Mouse (Mus musculus) stomach, embryonic 15.5 days (tissue): ENCODE measurements around the gene Dpm1. TPM values are rescaled to one million over a fixed set of nuclear protein-coding genes. Genes with fewer than 3 reads are reported as not detected.

Experiments
- ATAC-seq: fragments of 200-750 bp; cut with Nextera tagmentation; 2 replicates; pipeline ENCODE4 v1.8.0; 2017; ENCODE audit warnings: low read depth, moderate number of reproducible peaks, moderate TSS enrichment; ENCODE audit not compliant: insufficient read depth, low FRiP score
- H3K27ac ChIP-seq: fragments of 300-500 bp; sonication (generic); 2 replicates; pipeline ENCODE4 v1.5.1; 2015; ENCODE audit warnings: mild to moderate bottlenecking, inconsistent platforms
- H3K27me3 ChIP-seq: fragments of 300-500 bp; sonication (generic); replicated peaks from 2 replicates; pipeline ENCODE4 v1.6.1; 2015; ENCODE audit warnings: inconsistent platforms
- H3K36me3 ChIP-seq: fragments of 300-500 bp; sonication (generic); 2 replicates; pipeline ENCODE4 v1.6.1; 2015; ENCODE audit warnings: inconsistent platforms
- H3K4me1 ChIP-seq: fragments of 300-500 bp; sonication (generic); 2 replicates; pipeline ENCODE4 v1.6.1; 2015; ENCODE audit warnings: inconsistent platforms
- H3K4me2 ChIP-seq: fragments of 300-500 bp; sonication (generic); 2 replicates; pipeline ENCODE4 v1.6.1; 2015; ENCODE audit warnings: mild to moderate bottlenecking, inconsistent platforms
- H3K4me3 ChIP-seq: fragments of 300-500 bp; sonication (generic); replicated peaks from 2 replicates; pipeline ENCODE4 v1.5.1; 2015; ENCODE audit warnings: inconsistent platforms
- H3K9ac ChIP-seq: fragments of 300-500 bp; sonication (generic); 2 replicates; pipeline ENCODE4 v1.6.1; 2015; ENCODE audit warnings: inconsistent platforms
- H3K9me3 ChIP-seq: fragments of 300-500 bp; sonication (generic); 2 replicates; pipeline ENCODE4 v1.6.1; 2016; ENCODE audit warnings: inconsistent platforms
- WGBS: fragments of 180-500 bp; shearing (Covaris S2); methylation state at CpG from one replicate; pipeline ENCODE4 v1.1.7; 2015; 5-methylcytosine and 5-hydroxymethylcytosine counted together
- polyA plus RNA-seq: library from polyadenylated mRNA; unstranded; fragments of >200 nt; fragmentation: Nextera tagmentation; extraction: Ambion mirVana; gene quantifications from 2 replicates; pipeline ENCODE4 v1.2.1, GENCODE M21; 2015

Dpm1 gene
- 98.6 and 101 TPM in 2 replicates for polyA plus RNA-seq

- under 1% methylated on average over 69 of the region's 73 CpGs for WGBS
- H3K27me3 ChIP-seq = no peaks in the 10 kb centered on the region
- ATAC-seq = peak; percentile 83
- H3K9me3 ChIP-seq = no peaks in the 10 kb centered on the region
- peaks cover 20% of the 10 kb centered on the region for H3K36me3 ChIP-seq
- peak within 1 kb of the TSS; percentile 100 for H3K4me3 ChIP-seq
- H3K27ac ChIP-seq = peak within 1 kb of the TSS; percentile 95
- peak within 1 kb of the TSS; percentile 99 for H3K4me2 ChIP-seq
- peak within 1 kb of the TSS; percentile 96 for H3K9ac ChIP-seq
- peaks cover 27% of the 10 kb centered on the region for H3K4me1 ChIP-seq
Measured at GRCm38 (mm10) chr2:168230026-168230728, at the start of gene Dpm1, which contains the start of the genes Gm20716 and Mocs3. Dpm1 (minus strand) TSS chr2:168230591. Gm20716 (minus strand) TSS chr2:168230364. Mocs3 (plus strand) TSS chr2:168230622.

GRCm38 (mm10) chr2:168274374-168274935 is 44.1 kb upstream of the Dpm1 start:
- no peak overlapping the region for H3K27ac ChIP-seq
- no peak overlapping the region for H3K4me2 ChIP-seq
- H3K9me3 ChIP-seq = no peaks in the 10 kb centered on the region
- 8% methylated on average over 11 of the region's 11 CpGs for WGBS
- no peak for ATAC-seq
- H3K27me3 ChIP-seq = peaks cover 18% of the 10 kb centered on the region
- H3K4me3 ChIP-seq = no peak overlapping the region
- 0 out of 2 replicates have a peak, but pooled peaks cover 3% of the 10 kb centered on the region for H3K4me1 ChIP-seq
- H3K9ac ChIP-seq = no peak overlapping the region
- H3K36me3 ChIP-seq = no peaks in the 10 kb centered on the region

GRCm38 (mm10) chr2:168273387-168273786 is 43.0 kb upstream of the Dpm1 start:
- Histone ChIP-seq H3K27ac (no peak overlapping the region), H3K36me3 (no peaks in the 10 kb centered on the region), H3K9me3 (no peaks in the 10 kb centered on the region), H3K27me3 (0 out of 2 replicates have a peak, but pooled peaks cover 10% of the 10 kb centered on the region), H3K4me2 (no peak overlapping the region), H3K4me3 (no peak overlapping the region), H3K9ac (no peak overlapping the region), H3K4me1 (0 out of 2 replicates have a peak, but pooled peaks cover 3% of the 10 kb centered on the region)
- 40% methylated on average over 9 of the region's 9 CpGs for WGBS
- ATAC-seq = no peak

- 0 out of 2 replicates have a peak overlapping the region, but pooled peaks have one; percentile 3 for H3K4me3 ChIP-seq
- no peak overlapping the region for H3K27ac ChIP-seq
- H3K4me2 ChIP-seq = peak overlapping the region; percentile 33
- no peak overlapping the region for H3K9ac ChIP-seq
- no peaks in the 10 kb centered on the region for H3K36me3 ChIP-seq
- no peaks in the 10 kb centered on the region for H3K4me1 ChIP-seq
- H3K27me3 ChIP-seq = 0 out of 2 replicates have a peak, but pooled peaks cover 1% of the 10 kb centered on the region
- 35% methylated on average over 7 of the region's 7 CpGs for WGBS
- no peak for ATAC-seq
- H3K9me3 ChIP-seq = no peaks in the 10 kb centered on the region
Measured at GRCm38 (mm10) chr2:168268033-168268432, 37.6 kb upstream of the Dpm1 start.

GRCm38 (mm10) chr2:168260900-168261299 is 30.5 kb upstream of the Dpm1 start:
- no peak overlapping the region for H3K4me3 ChIP-seq
- 77% methylated on average over 10 of the region's 10 CpGs for WGBS
- H3K9me3 ChIP-seq = no peaks in the 10 kb centered on the region
- no peaks in the 10 kb centered on the region for H3K4me1 ChIP-seq
- no peak overlapping the region for H3K9ac ChIP-seq
- 0 out of 2 replicates have a peak, but pooled peaks cover 9% of the 10 kb centered on the region for H3K27me3 ChIP-seq
- ATAC-seq = no peak
- H3K4me2 ChIP-seq = no peak overlapping the region
- H3K27ac ChIP-seq = no peak overlapping the region
- no peaks in the 10 kb centered on the region for H3K36me3 ChIP-seq

GRCm38 (mm10) chr2:168260124-168260523 is 29.7 kb upstream of the Dpm1 start:
- H3K4me3 ChIP-seq = no peak overlapping the region
- no peak overlapping the region for H3K9ac ChIP-seq
- no peak overlapping the region for H3K4me2 ChIP-seq
- ATAC-seq = no peak
- 70% methylated on average over 3 of the region's 3 CpGs for WGBS
- H3K4me1 ChIP-seq = no peaks in the 10 kb centered on the region
- H3K9me3 ChIP-seq = no peaks in the 10 kb centered on the region
- no peaks in the 10 kb centered on the region for H3K36me3 ChIP-seq
- 0 out of 2 replicates have a peak, but pooled peaks cover 9% of the 10 kb centered on the region for H3K27me3 ChIP-seq
- H3K27ac ChIP-seq = no peak overlapping the region

- ATAC-seq = no peak
- H3K4me3 ChIP-seq = no peak overlapping the region
- no peaks in the 10 kb centered on the region for H3K9me3 ChIP-seq
- no peak overlapping the region for H3K9ac ChIP-seq
- no peak overlapping the region for H3K27ac ChIP-seq
- H3K36me3 ChIP-seq = no peaks in the 10 kb centered on the region
- H3K4me1 ChIP-seq = no peaks in the 10 kb centered on the region
- H3K27me3 ChIP-seq = 0 out of 2 replicates have a peak, but pooled peaks cover 9% of the 10 kb centered on the region
- H3K4me2 ChIP-seq = no peak overlapping the region
- WGBS = 86% methylated on average over 8 of the region's 8 CpGs
Measured at GRCm38 (mm10) chr2:168259046-168259445, 28.7 kb upstream of the Dpm1 start.

- H3K27ac ChIP-seq = no peak overlapping the region
- WGBS = 76% methylated on average over 4 of the region's 4 CpGs
- H3K4me1 ChIP-seq = no peaks in the 10 kb centered on the region
- H3K4me3 ChIP-seq = no peak overlapping the region
- no peak overlapping the region for H3K4me2 ChIP-seq
- 0 out of 2 replicates have a peak, but pooled peaks cover under 1% of the 10 kb centered on the region for H3K27me3 ChIP-seq
- H3K9ac ChIP-seq = no peak overlapping the region
- H3K36me3 ChIP-seq = no peaks in the 10 kb centered on the region
- no peak for ATAC-seq
- no peaks in the 10 kb centered on the region for H3K9me3 ChIP-seq
Measured at GRCm38 (mm10) chr2:168257188-168257587, 26.8 kb upstream of the Dpm1 start.

- no peaks in the 10 kb centered on the region for H3K36me3 ChIP-seq
- WGBS = 48% methylated on average over 3 of the region's 3 CpGs
- H3K4me3 ChIP-seq = no peak overlapping the region
- no peak for ATAC-seq
- no peaks in the 10 kb centered on the region for H3K9me3 ChIP-seq
- H3K27ac ChIP-seq = no peak overlapping the region
- no peak overlapping the region for H3K9ac ChIP-seq
- H3K27me3 ChIP-seq = no peaks in the 10 kb centered on the region
- no peaks in the 10 kb centered on the region for H3K4me1 ChIP-seq
- no peak overlapping the region for H3K4me2 ChIP-seq
Measured at GRCm38 (mm10) chr2:168256506-168256905, 26.1 kb upstream of the Dpm1 start.

GRCm38 (mm10) chr2:168253822-168254221 is 23.4 kb upstream of the Dpm1 start:
- 32% methylated on average over 7 of the region's 7 CpGs for WGBS
- Histone ChIP-seq H3K4me1 (no peaks in the 10 kb centered on the region), H3K9me3 (no peaks in the 10 kb centered on the region), H3K9ac (no peak overlapping the region), H3K27ac (no peak overlapping the region), H3K27me3 (no peaks in the 10 kb centered on the region), H3K4me2 (no peak overlapping the region), H3K36me3 (no peaks in the 10 kb centered on the region), H3K4me3 (no peak overlapping the region)
- ATAC-seq = no peak

GRCm38 (mm10) chr2:168252639-168253292 is 22.4 kb upstream of the Dpm1 start:
- Histone ChIP-seq H3K4me2 (no peak overlapping the region), H3K27me3 (no peaks in the 10 kb centered on the region), H3K4me3 (no peak overlapping the region), H3K4me1 (no peaks in the 10 kb centered on the region), H3K9me3 (no peaks in the 10 kb centered on the region), H3K27ac (no peak overlapping the region), H3K36me3 (no peaks in the 10 kb centered on the region), H3K9ac (no peak overlapping the region)
- 14% methylated on average over 16 of the region's 16 CpGs for WGBS
- ATAC-seq = no peak

- no peak for ATAC-seq
- no peak overlapping the region for H3K4me3 ChIP-seq
Measured at GRCm38 (mm10) chr2:168250270-168250669, 19.9 kb upstream of the Dpm1 start.

More at GRCm38 (mm10) chr2:168250270-168250669, 19.9 kb upstream of the Dpm1 start:
- Histone ChIP-seq H3K4me1 (no peaks in the 10 kb centered on the region), H3K9ac (no peak overlapping the region), H3K9me3 (no peaks in the 10 kb centered on the region), H3K4me2 (no peak overlapping the region), H3K27me3 (no peaks in the 10 kb centered on the region), H3K27ac (no peak overlapping the region), H3K36me3 (no peaks in the 10 kb centered on the region)
- whole genome bisulfite sequencing = 17% methylated on average over 8 of the region's 8 CpGs
